ENCODE assay signal across 27 mouse cellular contexts in the genomic region with DNA sequence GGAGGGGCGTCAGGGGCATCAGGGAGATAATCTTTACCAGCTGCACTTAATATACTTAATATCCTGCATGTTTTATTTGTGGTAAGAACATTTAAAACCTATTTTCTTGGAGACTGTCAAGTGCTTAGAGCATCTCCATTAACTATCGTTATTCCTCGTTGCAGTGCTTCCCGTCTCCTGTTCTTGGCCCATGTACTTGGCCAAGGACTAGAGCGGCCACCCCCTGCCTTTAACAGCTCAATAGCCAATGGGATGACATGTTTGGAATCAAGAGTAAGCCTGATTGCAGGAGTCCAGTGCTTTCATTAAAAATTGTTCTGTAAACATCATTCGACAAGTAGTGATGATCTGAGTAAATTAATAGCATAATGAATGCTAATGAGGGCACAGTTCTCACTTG. TPM values are rescaled to one million over a fixed set of nuclear protein-coding genes. Genes with fewer than 3 reads are reported as not detected.
A peak's percentile ranks its signal among the peaks of the same experiment; 100 is the strongest.
DNase-seq lines count a peak whose midpoint lies in the region; ATAC-seq and TF ChIP-seq lines count a peak whose summit lies in the region.
"Had no signal": no experiment of that assay in that cellular context is flagged by ENCODE, and none has a peak within 500 bp of the region (broad histone marks: within the 10 kb centered on the region; RNA-seq: fewer than 3 reads in every experiment).

No protein-coding gene starts in this region.

- WGBS in hindbrain, embryonic 13.5 days: 60% methylated on average over 6 of the region's 6 CpGs
- WGBS in hindbrain, embryonic 12.5 days: 56% methylated on average over 6 of the region's 6 CpGs
- 49% methylated on average over 6 of the region's 6 CpGs for whole genome bisulfite sequencing in hindbrain, embryonic 14.5 days

- no peaks in the 10 kb centered on the region for H3K4me1 ChIP-seq in hindbrain, embryonic 13.5 days (replicated peaks)
- no peaks in the 10 kb centered on the region for H3K4me1 ChIP-seq in hindbrain, embryonic 12.5 days
- no peaks in the 10 kb centered on the region for H3K4me1 ChIP-seq in MEL (ENCODE audit: control insufficient read depth in 1 of 2, insufficient read depth in 2 of 2, low read length in 2 of 2)
- H3K4me1 ChIP-seq in hindbrain, embryonic 14.5 days (replicated peaks; ENCODE audit: control insufficient read depth, insufficient read depth, low read length): 0 out of 2 replicates have a peak, but pooled peaks cover 3% of the 10 kb centered on the region
- H3K4me1 ChIP-seq: embryonic facial prominence, embryonic 12.5 days; hindbrain, embryonic 15.5 days; limb, embryonic 15.5 days; liver, embryonic 15.5 days; stomach, embryonic 15.5 days had no signal

- no peaks in the 10 kb centered on the region for H3K27me3 ChIP-seq in hindbrain, embryonic 13.5 days
- no peaks in the 10 kb centered on the region for H3K27me3 ChIP-seq in hindbrain, embryonic 12.5 days
- H3K27me3 ChIP-seq in MEL (ENCODE audit: control insufficient read depth in 1 of 2, insufficient read depth in 2 of 2, low read length in 2 of 2): no peaks in the 10 kb centered on the region; a peak in 3 of 4 replicates
- no peaks in the 10 kb centered on the region for H3K27me3 ChIP-seq in hindbrain, embryonic 14.5 days (ENCODE audit: control insufficient read depth, insufficient read depth, low read length)
- H3K27me3 ChIP-seq: embryonic facial prominence, embryonic 12.5 days; heart, embryonic 15.5 days; hindbrain, embryonic 15.5 days; kidney, embryonic 15.5 days; limb, embryonic 15.5 days; liver, embryonic 15.5 days; stomach, embryonic 15.5 days had no signal

- no peak overlapping the region for H3K27ac ChIP-seq in hindbrain, embryonic 13.5 days
- no peak overlapping the region for H3K27ac ChIP-seq in hindbrain, embryonic 12.5 days
- H3K27ac ChIP-seq in MEL (ENCODE audit: control insufficient read depth, low read depth, low read length): no peak overlapping the region
- no peak overlapping the region for H3K27ac ChIP-seq in hindbrain, embryonic 14.5 days
- H3K27ac ChIP-seq: embryonic facial prominence, embryonic 12.5 days; heart, adult 2 months; heart, embryonic 15.5 days; hindbrain, embryonic 15.5 days; kidney, embryonic 15.5 days; limb, embryonic 15.5 days; liver, embryonic 15.5 days; stomach, embryonic 15.5 days had no signal

- H3K4me2 ChIP-seq in hindbrain, embryonic 13.5 days: no peak overlapping the region
- no peak overlapping the region for H3K4me2 ChIP-seq in hindbrain, embryonic 12.5 days (replicated peaks)
- H3K4me2 ChIP-seq in hindbrain, embryonic 14.5 days (replicated peaks): no peak overlapping the region
- H3K4me2 ChIP-seq: heart, embryonic 15.5 days; hindbrain, embryonic 15.5 days; kidney, embryonic 15.5 days; limb, embryonic 15.5 days; liver, embryonic 15.5 days; stomach, embryonic 15.5 days had no signal

- DNase-seq in cerebellum, postnatal 10 days: peak; percentile 54 to 59
- DNase-seq in cerebellum, adult 8-10 months: no peak
- DNase-seq in MEL (ENCODE audit: low read depth, low spot score): peak; percentile 3
- DNase-seq in hindbrain, embryonic 14.5 days (ENCODE audit: low spot score): peak; percentile 32
- DNase-seq in left cerebral cortex, postnatal 14 days (ENCODE audit: low spot score in 2 of 2): no peak
- no peak for DNase-seq in Muller cell, postnatal 12 days (ENCODE audit: inconsistent ontology term)
- DNase-seq: adrenal gland, postnatal 25 days; cerebellum, adult 11-12 months; gastrocnemius, postnatal 14 days; heart, adult 2 months; kidney, postnatal 4 days; lung, postnatal 10 days; thymus, adult 18-20 months; thymus, postnatal 4 days had no signal

- no peak for TF ChIP-seq CTCF in MEL (IDR thresholded peaks at IDR 0.05 in 2 of 3, conservative IDR thresholded peaks at IDR 0.05 in 1 of 3; ENCODE audit: control insufficient read depth in 1 of 3, insufficient read depth in 1 of 3, low read depth in 2 of 3, low read length in 3 of 3, poor library complexity in 1 of 3, severe bottlenecking in 1 of 3)

- no peak for TF ChIP-seq EP300 in MEL (IDR thresholded peaks at IDR 0.05; ENCODE audit: low read depth in 1 of 2, low read length in 2 of 2)

- no peak for TF ChIP-seq RAD21 in MEL (IDR thresholded peaks at IDR 0.05; ENCODE audit: low read depth, low read length)

- TF ChIP-seq POLR2A in MEL (IDR thresholded peaks at IDR 0.05; ENCODE audit: control insufficient read depth in 1 of 2, insufficient read depth in 1 of 2, low read depth in 1 of 2, low read length in 2 of 2, poor library complexity in 1 of 2): no peak

- no peaks in the 10 kb centered on the region for H3K9me3 ChIP-seq in hindbrain, embryonic 13.5 days
- H3K9me3 ChIP-seq in hindbrain, embryonic 12.5 days (replicated peaks): no peaks in the 10 kb centered on the region
- no peaks in the 10 kb centered on the region for H3K9me3 ChIP-seq in MEL (replicated peaks; ENCODE audit: insufficient read depth, low read length)
- no peaks in the 10 kb centered on the region for H3K9me3 ChIP-seq in hindbrain, embryonic 14.5 days (ENCODE audit: control insufficient read depth, low read length)
- H3K9me3 ChIP-seq: embryonic facial prominence, embryonic 12.5 days; heart, embryonic 15.5 days; hindbrain, embryonic 15.5 days; kidney, embryonic 15.5 days; limb, embryonic 15.5 days; liver, embryonic 15.5 days; stomach, embryonic 15.5 days had no signal

- no peaks in the 10 kb centered on the region for H3K79me2 ChIP-seq in MEL (ENCODE audit: control insufficient read depth, insufficient read depth, low read length, poor library complexity)

- intact Hi-C loops in left cerebral cortex, postnatal 14 days (cut with DNase I): no loop called here

- no peaks in the 10 kb centered on the region for H3K36me3 ChIP-seq in hindbrain, embryonic 13.5 days
- no peaks in the 10 kb centered on the region for H3K36me3 ChIP-seq in hindbrain, embryonic 12.5 days
- no peaks in the 10 kb centered on the region for H3K36me3 ChIP-seq in MEL (ENCODE audit: control insufficient read depth in 1 of 2, insufficient read depth in 2 of 2, low read length in 2 of 2)
- no peaks in the 10 kb centered on the region for H3K36me3 ChIP-seq in hindbrain, embryonic 14.5 days (replicated peaks; ENCODE audit: control insufficient read depth, insufficient read depth)
- H3K36me3 ChIP-seq: embryonic facial prominence, embryonic 12.5 days; heart, embryonic 15.5 days; hindbrain, embryonic 15.5 days; kidney, embryonic 15.5 days; limb, embryonic 15.5 days; liver, embryonic 15.5 days; stomach, embryonic 15.5 days had no signal

- no peak overlapping the region for H3K4me3 ChIP-seq in hindbrain, embryonic 13.5 days
- H3K4me3 ChIP-seq in hindbrain, embryonic 12.5 days: no peak overlapping the region
- no peak overlapping the region for H3K4me3 ChIP-seq in MEL (ENCODE audit: control insufficient read depth in 1 of 2, insufficient read depth in 1 of 2, low read depth in 2 of 2, low read length in 2 of 2)
- no peak overlapping the region for H3K4me3 ChIP-seq in hindbrain, embryonic 14.5 days (replicated peaks; ENCODE audit: low read length)
- H3K4me3 ChIP-seq: embryonic facial prominence, embryonic 12.5 days; heart, adult 2 months; heart, embryonic 15.5 days; hindbrain, embryonic 15.5 days; kidney, embryonic 15.5 days; limb, embryonic 15.5 days; liver, embryonic 15.5 days; stomach, embryonic 15.5 days had no signal

- H3K9ac ChIP-seq in hindbrain, embryonic 13.5 days: no peak overlapping the region
- no peak overlapping the region for H3K9ac ChIP-seq in hindbrain, embryonic 12.5 days
- H3K9ac ChIP-seq in MEL (ENCODE audit: control insufficient read depth, low read depth, low read length, poor library complexity, severe bottlenecking): no peak overlapping the region
- no peak overlapping the region for H3K9ac ChIP-seq in hindbrain, embryonic 14.5 days
- H3K9ac ChIP-seq: embryonic facial prominence, embryonic 12.5 days; heart, embryonic 15.5 days; hindbrain, embryonic 15.5 days; kidney, embryonic 15.5 days; limb, embryonic 15.5 days; liver, embryonic 15.5 days; stomach, embryonic 15.5 days had no signal

- peak; percentile 65; the same call in 1 of the 2 replicates for ATAC-seq in hindbrain, embryonic 13.5 days (ENCODE audit: low FRiP score)
- ATAC-seq in hindbrain, embryonic 12.5 days (ENCODE audit: low FRiP score): no peak
- ATAC-seq in hindbrain, embryonic 14.5 days (ENCODE audit: low FRiP score): peak; percentile 47; the same call in 1 of the 2 replicates
- ATAC-seq: intestine, postnatal 0 days had no signal

TF ChIP-seq in MEL, 35 proteins besides CTCF, POLR2A, EP300 and RAD21:
- TF ChIP-seq ZKSCAN1 (IDR thresholded peaks at IDR 0.05; ENCODE audit: low read depth, low read length): no peak
- no peak for TF ChIP-seq MAZ (IDR thresholded peaks at IDR 0.05; ENCODE audit: low read depth, low read length)
- no peak for TF ChIP-seq TBP (IDR thresholded peaks at IDR 0.05; ENCODE audit: low read depth, low read length)
- no peak for TF ChIP-seq GATA1 (IDR thresholded peaks at IDR 0.05; ENCODE audit: low read depth, low read length)
- no peak for TF ChIP-seq BHLHE40 (IDR thresholded peaks at IDR 0.05; ENCODE audit: borderline replicate concordance, low read depth, low read length)
- TF ChIP-seq KAT2A (conservative IDR thresholded peaks at IDR 0.05; ENCODE audit: low read depth, low read length): no peak
- no peak for TF ChIP-seq NELFE (IDR thresholded peaks at IDR 0.05; ENCODE audit: low read depth, low read length)
- TF ChIP-seq POLR2AphosphoS5 (IDR thresholded peaks at IDR 0.05; ENCODE audit: borderline replicate concordance, low read depth, low read length): no peak
- no peak for TF ChIP-seq HCFC1 (IDR thresholded peaks at IDR 0.05; ENCODE audit: low read depth, low read length)
- TF ChIP-seq MEF2A (IDR thresholded peaks at IDR 0.05; ENCODE audit: extremely low read depth, insufficient replicate concordance, low read depth, low read length, poor library complexity, severe bottlenecking): no peak
- TF ChIP-seq TAL1 (IDR thresholded peaks at IDR 0.05; ENCODE audit: low read length): no peak
- no peak for TF ChIP-seq E2F4 (IDR thresholded peaks at IDR 0.05; ENCODE audit: borderline replicate concordance, low read depth, low read length)

RNA-seq across cellular contexts. Expression of a gene that starts 47.8 kb away (rescaled TPM):
- polyA plus RNA-seq in hindbrain, embryonic 13.5 days (2015; fragmentation: Nextera tagmentation; extraction: Ambion mirVana): 0.36 and 0.65 TPM in 2 replicates
- 0.28 and 1.1 TPM in 2 replicates for polyA plus RNA-seq in hindbrain, embryonic 12.5 days (2016; fragmentation: Nextera tagmentation; extraction: Ambion mirVana)
- not detected in 2 replicates for total RNA-seq in MEL (2012; rRNA removed)
- not detected for polyA plus RNA-seq in MEL (2012; ENCODE audit: insufficient read depth in 1 of 2, insufficient read length in 2 of 2, low read depth in 1 of 2, low replicate concordance in 2 of 2, missing spikeins in 1 of 2)
- polyA plus RNA-seq in hindbrain, embryonic 14.5 days (2014; fragmentation: Nextera tagmentation; extraction: Ambion mirVana): 0.37 and 0.67 TPM in 2 replicates
- total RNA-seq in left cerebral cortex, postnatal 14 days (2021): 1 to 10 TPM; 3.3 to 4.1 TPM
- total RNA-seq: adrenal gland, postnatal 25 days; common myeloid progenitor, adult 5-6 weeks; gastrocnemius, postnatal 14 days; heart, adult 2 months; megakaryocyte progenitor cell, adult 5-6 weeks; neutrophil, adult 5-6 weeks had no signal
- polyA plus RNA-seq: heart, adult 2 months had no signal

Comparison
In these comparisons a context has a peak if more than half of its experiments do, and no peak if none do; other contexts are left out.
1. DNase-seq: peak in cerebellum, postnatal 10 days (2 of 2), MEL (single experiment) and hindbrain, embryonic 14.5 days (single experiment); none in cerebellum, adult 8-10 months (single experiment), left cerebral cortex, postnatal 14 days (0 of 2) and Muller cell, postnatal 12 days (single experiment).